Mouse (Mus musculus): ENCODE results near the gene Slc15a1.

GRCm38 (mm10) chr14:121492328-121492727 is 12.7 kb downstream of the Slc15a1 start:
- TF ChIP-seq CTCF (conservative IDR thresholded peaks at IDR 0.05; ENCODE audit: insufficient read depth, insufficient read length, low read depth, low read length) (no peak), POLR2A (IDR thresholded peaks at IDR 0.05; ENCODE audit: low read depth, low read length) (no peak)

Data from kidney, adult 2 months (tissue).